Mouse (Mus musculus): ENCODE measurements around the gene Ank3.

DNA sequence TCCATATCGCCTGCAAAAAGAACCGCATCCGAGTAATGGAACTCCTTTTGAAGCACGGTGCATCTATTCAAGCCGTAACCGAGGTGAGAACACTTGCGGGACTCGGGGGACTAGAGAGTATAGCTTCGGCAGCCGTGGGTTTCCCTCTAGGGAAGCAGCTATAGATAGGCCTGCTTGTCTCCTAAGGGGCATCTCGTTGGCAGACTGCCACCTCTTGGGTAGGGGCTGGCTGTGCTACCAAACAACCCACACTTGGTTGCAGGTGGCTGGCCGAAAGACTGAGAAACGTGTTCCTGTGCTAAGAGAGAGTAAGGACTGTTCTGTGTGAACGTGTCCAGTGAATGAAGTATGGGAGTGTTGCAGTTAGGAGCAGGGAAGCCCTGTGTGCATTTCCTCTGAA is 476.2 kb downstream of the Ank3 start:
- no peak for TF ChIP-seq CTCF (IDR thresholded peaks at IDR 0.05; ENCODE audit: low read depth)
- TF ChIP-seq EP300 (IDR thresholded peaks at IDR 0.05; ENCODE audit: low read depth), result no peak

All from liver, postnatal 0 days (tissue).